Mouse (Mus musculus) liver, adult 2 months (tissue): Measurements from ENCODE around the gene Exosc5. TPM values are rescaled to one million over a fixed set of nuclear protein-coding genes. Genes with fewer than 3 reads are reported as not detected.

ENCODE experiments used
- DNase-seq: peaks from one replicate; pipeline ENCODE4 v3.0.0-alpha.2; 2011; ENCODE audit warnings: low read depth, low spot score; ENCODE audit errors: extremely low read depth
- H3K27ac ChIP-seq: fragments of 200-500 bp; replicated peaks from 2 replicates; pipeline ENCODE4 v1.5.1; 2012; ENCODE audit warnings: low read depth, mild to moderate bottlenecking, control low read depth, inconsistent platforms, low read length; ENCODE audit not compliant: insufficient read depth
- H3K27me3 ChIP-seq: fragments of 200-500 bp; 2 replicates; pipeline ENCODE4 v1.6.1; 2012; ENCODE audit warnings: mild to moderate bottlenecking, moderate library complexity, low read length, inconsistent platforms; ENCODE audit not compliant: control insufficient read depth, insufficient read depth
- H3K36me3 ChIP-seq: fragments of 200-500 bp; 2 replicates; pipeline ENCODE4 v1.6.1; 2012; ENCODE audit warnings: low read length, inconsistent platforms; ENCODE audit not compliant: control insufficient read depth, insufficient read depth
- H3K4me1 ChIP-seq: fragments of 200-500 bp; 2 replicates; pipeline ENCODE4 v1.6.1; 2011; ENCODE audit warnings: low read length; ENCODE audit not compliant: control insufficient read depth, insufficient read depth
- H3K4me3 ChIP-seq: fragments of 200-500 bp; 2 replicates; pipeline ENCODE4 v1.5.1; 2011; ENCODE audit warnings: low read depth, mild to moderate bottlenecking, control low read depth, low read length, moderate library complexity; ENCODE audit not compliant: insufficient read depth
- H3K79me2 ChIP-seq: fragments of 200-500 bp; 2 replicates; pipeline ENCODE4 v1.6.1; 2012; ENCODE audit warnings: inconsistent platforms, mild to moderate bottlenecking, low read length, moderate library complexity; ENCODE audit not compliant: control insufficient read depth, insufficient read depth
- H3K9ac ChIP-seq: fragments of 200-500 bp; 2 replicates; pipeline ENCODE4 v1.6.1; 2012; ENCODE audit warnings: low read depth, mild to moderate bottlenecking, control low read depth, inconsistent platforms, low read length
- CTCF ChIP-seq: fragments of 200-500 bp; IDR thresholded peaks from 2 replicates; pipeline ENCODE4 v1.5.1; 2011; ENCODE audit warnings: low read depth, low read length, control low read depth
- POLR2A ChIP-seq: fragments of 200-500 bp; IDR thresholded peaks from 2 replicates; pipeline ENCODE4 v1.6.1; 2011; ENCODE audit warnings: low read length, control low read depth; ENCODE audit not compliant: insufficient read depth; ENCODE audit errors: extremely low read depth
- WGBS: fragments of 180-500 bp; shearing (Covaris S2); methylation state at CpG from one replicate; pipeline ENCODE4 v1.1.7; 2018; 5-methylcytosine and 5-hydroxymethylcytosine counted together
- polyA plus RNA-seq: library from polyadenylated mRNA; depleted of rRNA; stranded (reverse); fragments of >200 nt; gene quantifications from 2 replicates; pipeline ENCODE4 v1.2.3, GENCODE M21; 2012; rRNA removed
- total RNA-seq: library from RNA; depleted of rRNA; stranded (reverse); fragments of >200 nt; gene quantifications from 2 replicates; pipeline ENCODE4 v1.2.3, GENCODE M21; 2014; rRNA removed

The Exosc5 gene
- total RNA-seq: 30.4 and 32.1 TPM in 2 replicates
- 70.3 and 75.1 TPM in 2 replicates for polyA plus RNA-seq

GRCm38 (mm10) chr7:25658657-25659472, at the start of gene Exosc5, which contains the start of gene Bckdha:
TSS of gene Exosc5 (plus strand) at chr7:25659164.
TSS of gene Bckdha (minus strand) at chr7:25658981.
- peak within 1 kb of the TSS; percentile 96 for H3K27ac ChIP-seq
- peaks cover 13% of the 10 kb centered on the region; the same call in 1 of the 2 replicates for H3K79me2 ChIP-seq
- whole genome bisulfite sequencing: under 1% methylated on average over 50 of the region's 50 CpGs
- H3K9ac ChIP-seq: peak within 1 kb of the TSS; percentile 84
- peak; percentile 97 for DNase-seq
- peaks cover 4% of the 10 kb centered on the region; the same call in 1 of the 2 replicates for H3K36me3 ChIP-seq
- H3K4me1 ChIP-seq: peaks cover 11% of the 10 kb centered on the region
- no peaks in the 10 kb centered on the region for H3K27me3 ChIP-seq
- no peak for TF ChIP-seq CTCF
- peak; percentile 90 for TF ChIP-seq POLR2A
- H3K4me3 ChIP-seq: peak within 1 kb of the TSS; percentile 80

- no peaks in the 10 kb centered on the region for H3K36me3 ChIP-seq
- H3K9ac ChIP-seq: no peak overlapping the region
- no peaks in the 10 kb centered on the region for H3K79me2 ChIP-seq
- WGBS: 57% methylated on average over 6 of the region's 6 CpGs
- no peak overlapping the region for H3K27ac ChIP-seq
- H3K27me3 ChIP-seq: no peaks in the 10 kb centered on the region
- no peaks in the 10 kb centered on the region for H3K4me1 ChIP-seq
- TF ChIP-seq POLR2A: no peak
- TF ChIP-seq CTCF: no peak
- no peak overlapping the region for H3K4me3 ChIP-seq
- DNase-seq: no peak
Measured at GRCm38 (mm10) chr7:25610056-25610455, 48.9 kb upstream of the Exosc5 start.

DNA sequence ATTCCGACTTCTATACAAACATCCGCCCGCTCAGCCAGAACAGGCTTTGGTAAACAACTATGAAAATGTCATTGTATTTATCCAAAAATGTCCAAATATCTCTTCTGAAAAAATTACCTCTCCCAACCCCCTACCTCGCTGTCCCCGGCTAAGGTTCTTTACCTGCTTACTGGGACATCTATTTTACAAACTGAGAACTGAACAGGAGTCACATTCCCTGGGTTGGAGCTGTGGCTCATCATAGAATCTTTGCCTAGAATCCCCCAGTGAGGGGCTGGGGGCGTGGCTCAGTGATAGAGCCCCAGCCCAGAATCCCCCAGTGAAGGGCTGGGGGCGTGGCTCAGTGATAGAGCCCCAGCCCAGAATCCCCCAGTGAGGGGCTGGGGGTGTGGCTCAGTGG, 47.5 kb upstream of the Exosc5 start:
- no peak for DNase-seq
- no peaks in the 10 kb centered on the region for H3K27me3 ChIP-seq
- no peaks in the 10 kb centered on the region for H3K4me1 ChIP-seq
- no peaks in the 10 kb centered on the region for H3K36me3 ChIP-seq
- WGBS: 40% methylated on average over 7 of the region's 7 CpGs
- no peak for TF ChIP-seq CTCF
- TF ChIP-seq POLR2A: no peak
- no peak overlapping the region for H3K27ac ChIP-seq
- no peaks in the 10 kb centered on the region for H3K79me2 ChIP-seq
- H3K9ac ChIP-seq: no peak overlapping the region
- H3K4me3 ChIP-seq: no peak overlapping the region

GRCm38 (mm10) chr7:25614086-25614485, 44.9 kb upstream of the Exosc5 start:
- Histone ChIP-seq H3K4me3 (no peak overlapping the region), H3K4me1 (no peaks in the 10 kb centered on the region), H3K36me3 (no peaks in the 10 kb centered on the region), H3K27me3 (no peaks in the 10 kb centered on the region), H3K79me2 (no peaks in the 10 kb centered on the region), H3K9ac (no peak overlapping the region), H3K27ac (no peak overlapping the region)
- 96% methylated on average over 5 of the region's 5 CpGs for WGBS
- DNase-seq: no peak
- TF ChIP-seq POLR2A (no peak), CTCF (no peak)

GRCm38 (mm10) chr7:25614831-25615705, 43.9 kb upstream of the Exosc5 start:
- no peak for TF ChIP-seq CTCF
- no peak for TF ChIP-seq POLR2A
- no peak for DNase-seq
- Histone ChIP-seq H3K9ac (no peak overlapping the region), H3K27ac (no peak overlapping the region), H3K4me3 (no peak overlapping the region), H3K36me3 (no peaks in the 10 kb centered on the region), H3K27me3 (no peaks in the 10 kb centered on the region), H3K4me1 (peaks cover 2% of the 10 kb centered on the region; the same call in 1 of the 2 replicates), H3K79me2 (no peaks in the 10 kb centered on the region)
- WGBS: 83% methylated on average over 21 of the region's 21 CpGs
